ENCODE assay signal across 8 mouse cellular contexts in genomic region chr11:119083724-119084445, GRCm38 (mm10). TPM values are rescaled to one million over a fixed set of nuclear protein-coding genes. Genes with fewer than 3 reads are reported as not detected.
A peak's percentile ranks its signal among the peaks of the same experiment; 100 is the strongest.
DNase-seq lines count a peak whose midpoint lies in the region; ATAC-seq and TF ChIP-seq lines count a peak whose summit lies in the region.

No protein-coding gene starts in this region.

- TF ChIP-seq CTCF in liver, postnatal 0 days (IDR thresholded peaks at IDR 0.05; ENCODE audit: low read depth): peak; percentile 39

- peaks cover 37% of the 10 kb centered on the region for H3K36me3 ChIP-seq in heart, embryonic 14.5 days (ENCODE audit: control insufficient read depth, insufficient read depth, low read length)
- H3K36me3 ChIP-seq in kidney, embryonic 15.5 days: peaks cover 31% of the 10 kb centered on the region
- peaks cover 24% of the 10 kb centered on the region for H3K36me3 ChIP-seq in liver, postnatal 0 days (replicated peaks; ENCODE audit: insufficient read depth, low read length)
- H3K36me3 ChIP-seq in neural tube, embryonic 11.5 days (ENCODE audit: control insufficient read depth, insufficient read depth, low read length): 0 out of 2 replicates have a peak, but pooled peaks cover 2% of the 10 kb centered on the region

- TF ChIP-seq EP300 in liver, postnatal 0 days (IDR thresholded peaks at IDR 0.05; ENCODE audit: low read depth): no peak

- ATAC-seq in heart, embryonic 14.5 days (ENCODE audit: insufficient number of reproducible peaks, insufficient read depth, low FRiP score, low read depth): no peak
- ATAC-seq in kidney, embryonic 15.5 days (replicated peaks; ENCODE audit: low FRiP score): no peak
- ATAC-seq in liver, postnatal 0 days: no peak
- ATAC-seq in neural tube, embryonic 11.5 days (ENCODE audit: insufficient read depth, low FRiP score, low TSS enrichment): no peak

- H3K27ac ChIP-seq in heart, embryonic 14.5 days (replicated peaks in 1 of 2; ENCODE audit: control insufficient read depth in 1 of 2, insufficient read depth in 1 of 2, low read depth in 2 of 2, low read length in 2 of 2): peak overlapping the region in 1 of 2 experiments; percentile 99; a peak in 2 of 4 replicates
- peak overlapping the region; percentile 98 for H3K27ac ChIP-seq in kidney, embryonic 15.5 days
- H3K27ac ChIP-seq in liver, postnatal 0 days (ENCODE audit: low read depth): peak overlapping the region; percentile 95
- no peak overlapping the region for H3K27ac ChIP-seq in neural tube, embryonic 11.5 days (ENCODE audit: low read depth, low read length)

- peak overlapping the region; percentile 97 for H3K9ac ChIP-seq in heart, embryonic 14.5 days (ENCODE audit: low read length)
- H3K9ac ChIP-seq in kidney, embryonic 15.5 days: peak overlapping the region; percentile 83
- peak overlapping the region; percentile 87 for H3K9ac ChIP-seq in liver, postnatal 0 days (replicated peaks)
- no peak overlapping the region for H3K9ac ChIP-seq in neural tube, embryonic 11.5 days (ENCODE audit: low read length)

- H3K9me3 ChIP-seq in heart, embryonic 14.5 days (ENCODE audit: control insufficient read depth, low read length): no peaks in the 10 kb centered on the region
- no peaks in the 10 kb centered on the region for H3K9me3 ChIP-seq in kidney, embryonic 15.5 days (replicated peaks)
- H3K9me3 ChIP-seq in liver, postnatal 0 days (ENCODE audit: low read length): no peaks in the 10 kb centered on the region
- no peaks in the 10 kb centered on the region for H3K9me3 ChIP-seq in neural tube, embryonic 11.5 days (ENCODE audit: control insufficient read depth, low read length)

- H3K4me1 ChIP-seq in heart, embryonic 14.5 days (ENCODE audit: control insufficient read depth in 2 of 2, insufficient read depth in 2 of 2, low read length in 2 of 2): peaks cover 34 to 65% of the 10 kb centered on the region in 2 experiments
- peaks cover 83% of the 10 kb centered on the region for H3K4me1 ChIP-seq in kidney, embryonic 15.5 days
- peaks cover 61% of the 10 kb centered on the region for H3K4me1 ChIP-seq in liver, postnatal 0 days (ENCODE audit: insufficient read depth)
- peaks cover 41% of the 10 kb centered on the region for H3K4me1 ChIP-seq in neural tube, embryonic 11.5 days (ENCODE audit: control insufficient read depth, insufficient read depth, low read length)

- DNase-seq in 3T3-L1 (ENCODE audit: low read depth, low spot score) (peak; percentile 39), ES-CJ7 (ENCODE audit: low read depth, low spot score) (peak; percentile 53)
- peak; percentile 49 to 59 for DNase-seq in cerebellum, postnatal 36 days
- DNase-seq in liver, postnatal 0 days: peak; percentile 61
- no peak for DNase-seq in neural tube, embryonic 11.5 days (ENCODE audit: low spot score)
- peak; percentile 56 for DNase-seq in urinary bladder, postnatal 25 days (ENCODE audit: low spot score)

- H3K4me2 ChIP-seq in heart, embryonic 14.5 days (ENCODE audit: low read length): peak overlapping the region; percentile 95
- H3K4me2 ChIP-seq in kidney, embryonic 15.5 days: peak overlapping the region; percentile 87
- peak overlapping the region; percentile 77 for H3K4me2 ChIP-seq in liver, postnatal 0 days (ENCODE audit: low read depth, low read length)
- H3K4me2 ChIP-seq in neural tube, embryonic 11.5 days (ENCODE audit: low read depth): peak overlapping the region; percentile 84

- peak overlapping the region; percentile 91 to 94 for H3K4me3 ChIP-seq in heart, embryonic 14.5 days (ENCODE audit: control insufficient read depth in 1 of 2, insufficient read depth in 1 of 2, low read depth in 1 of 2, low read length in 2 of 2)
- peak overlapping the region; percentile 80 for H3K4me3 ChIP-seq in kidney, embryonic 15.5 days (replicated peaks)
- peak overlapping the region; percentile 89 for H3K4me3 ChIP-seq in liver, postnatal 0 days (ENCODE audit: low read depth, low read length)
- H3K4me3 ChIP-seq in neural tube, embryonic 11.5 days (ENCODE audit: low read depth, low read length): peak overlapping the region; percentile 77; the same call in 1 of the 2 replicates

- H3K27me3 ChIP-seq in heart, embryonic 14.5 days (ENCODE audit: control insufficient read depth, insufficient read depth, low read length): peaks cover 19% of the 10 kb centered on the region
- H3K27me3 ChIP-seq in kidney, embryonic 15.5 days: peaks cover 65% of the 10 kb centered on the region
- H3K27me3 ChIP-seq in liver, postnatal 0 days (ENCODE audit: insufficient read depth, low read length): peaks cover 21% of the 10 kb centered on the region
- peaks cover 80% of the 10 kb centered on the region for H3K27me3 ChIP-seq in neural tube, embryonic 11.5 days (ENCODE audit: control insufficient read depth, insufficient read depth, low read length)

- 14% methylated on average over 28 of the region's 28 CpGs for WGBS in heart, embryonic 14.5 days
- 4% methylated on average over 28 of the region's 28 CpGs for WGBS in kidney, embryonic 15.5 days
- 5% methylated on average over 28 of the region's 28 CpGs for WGBS in liver, postnatal 0 days (ENCODE audit: insufficient replicate concordance)
- 1% methylated on average over 28 of the region's 28 CpGs for WGBS in neural tube, embryonic 11.5 days

RNA-seq across cellular contexts. Expression of gene Cbx4, which starts 2.1 kb away (rescaled TPM):
- polyA plus RNA-seq in heart, embryonic 14.5 days (2014; fragmentation: Nextera tagmentation; extraction: Ambion mirVana): 6.5 and 9.2 TPM in 2 replicates
- 8.6 and 9.9 TPM in 2 replicates for polyA plus RNA-seq in kidney, embryonic 15.5 days (2015; fragmentation: Nextera tagmentation; extraction: Ambion mirVana)
- polyA plus RNA-seq in liver, postnatal 0 days (2015; fragmentation: Nextera tagmentation; extraction: Ambion mirVana): 2.8 and 4.7 TPM in 2 replicates
- 6.0 and 6.1 TPM in 2 replicates for polyA plus RNA-seq in neural tube, embryonic 11.5 days (2014; fragmentation: Nextera tagmentation; extraction: Ambion mirVana)

RNA-seq across cellular contexts. Expression of gene Cbx8, which starts 43.1 kb away (rescaled TPM):
- 9.3 and 9.6 TPM in 2 replicates for polyA plus RNA-seq in heart, embryonic 14.5 days (2014; fragmentation: Nextera tagmentation; extraction: Ambion mirVana)
- 9.8 and 10.3 TPM in 2 replicates for polyA plus RNA-seq in kidney, embryonic 15.5 days (2015; fragmentation: Nextera tagmentation; extraction: Ambion mirVana)
- 3.1 and 3.9 TPM in 2 replicates for polyA plus RNA-seq in liver, postnatal 0 days (2015; fragmentation: Nextera tagmentation; extraction: Ambion mirVana)
- polyA plus RNA-seq in neural tube, embryonic 11.5 days (2014; fragmentation: Nextera tagmentation; extraction: Ambion mirVana): 6.8 and 7.0 TPM in 2 replicates
